Mouse (Mus musculus): ENCODE data around the gene Pom121.

- TF ChIP-seq CTCF (IDR thresholded peaks at IDR 0.05; ENCODE audit: low read depth, low read length) (no peak), POLR2A (IDR thresholded peaks at IDR 0.05; ENCODE audit: extremely low read depth, insufficient read depth, low read length) (no peak)
Observed at GRCm38 (mm10) chr5:135431111-135431510, 36.8 kb upstream of the Pom121 start.

All from liver, adult 2 months (tissue).